Mouse (Mus musculus) C2C12 (cell line): ENCODE results near the gene Adamts20. TPM values are rescaled to one million over a fixed set of nuclear protein-coding genes. Genes with fewer than 3 reads are reported as not detected.

Experiments used
- H3K27me3 ChIP-seq: one replicate; pipeline ENCODE4 v1.6.1; 2011; ENCODE audit not compliant: control insufficient read depth, insufficient read depth, insufficient read length
- H3K36me3 ChIP-seq: one replicate; pipeline ENCODE4 v1.6.1; 2011; ENCODE audit not compliant: control insufficient read depth, insufficient read depth
- H3K4me3 ChIP-seq: one replicate; pipeline ENCODE4 v1.5.1; 2011; ENCODE audit warnings: mild to moderate bottlenecking, control low read depth; ENCODE audit not compliant: poor library complexity, insufficient read depth, severe bottlenecking
- H3K79me2 ChIP-seq: one replicate; pipeline ENCODE4 v1.6.1; 2011; ENCODE audit not compliant: control insufficient read depth, insufficient read depth
- H3K79me3 ChIP-seq: one replicate; pipeline ENCODE4 v1.6.1; 2011; ENCODE audit warnings: low read depth, control low read depth
- H3ac ChIP-seq: one replicate; pipeline ENCODE3; 2011; ENCODE audit warnings: low read depth; ENCODE audit not compliant: control insufficient read depth, insufficient read length
- CEBPB ChIP-seq: IDR thresholded peaks from one replicate; pipeline ENCODE4 v1.6.1; 2011; ENCODE audit warnings: low read depth, mild to moderate bottlenecking, control low read depth, moderate library complexity
- CTCF ChIP-seq: IDR thresholded peaks from one replicate; pipeline ENCODE4 v1.5.1; 2011; ENCODE audit not compliant: control insufficient read depth, insufficient read depth, insufficient read length
- FOSL1 ChIP-seq: IDR thresholded peaks from one replicate; pipeline ENCODE4 v1.8.0; 2011; ENCODE audit warnings: mild to moderate bottlenecking, low read length; ENCODE audit not compliant: poor library complexity, insufficient read depth, severe bottlenecking
- MAX ChIP-seq: IDR thresholded peaks from one replicate; pipeline ENCODE4 v1.6.1; 2011; ENCODE audit warnings: mild to moderate bottlenecking, control low read depth
- MYOD1 ChIP-seq: IDR thresholded peaks from one replicate; pipeline ENCODE4 v1.6.1; 2011; ENCODE audit warnings: low read depth; ENCODE audit not compliant: control insufficient read depth, insufficient read length
- MYOG ChIP-seq: IDR thresholded peaks from one replicate; pipeline ENCODE4 v1.6.1; 2011; ENCODE audit not compliant: control insufficient read depth, insufficient read length; ENCODE audit errors: extremely low read depth
- USF1 ChIP-seq: IDR thresholded peaks from one replicate; pipeline ENCODE4 v1.6.1; 2011; ENCODE audit warnings: low read depth, mild to moderate bottlenecking, control low read depth, moderate library complexity
- polyA plus RNA-seq: library from polyadenylated mRNA; unstranded; fragments of >200 nt; fragmentation: generic; extraction: Trizol; gene quantifications from one replicate; pipeline ENCODE4 v1.2.1, GENCODE M21; 2012; ENCODE audit warnings: missing spikeins

The Adamts20 gene
- polyA plus RNA-seq, 1 experiment, result not detected

DNA sequence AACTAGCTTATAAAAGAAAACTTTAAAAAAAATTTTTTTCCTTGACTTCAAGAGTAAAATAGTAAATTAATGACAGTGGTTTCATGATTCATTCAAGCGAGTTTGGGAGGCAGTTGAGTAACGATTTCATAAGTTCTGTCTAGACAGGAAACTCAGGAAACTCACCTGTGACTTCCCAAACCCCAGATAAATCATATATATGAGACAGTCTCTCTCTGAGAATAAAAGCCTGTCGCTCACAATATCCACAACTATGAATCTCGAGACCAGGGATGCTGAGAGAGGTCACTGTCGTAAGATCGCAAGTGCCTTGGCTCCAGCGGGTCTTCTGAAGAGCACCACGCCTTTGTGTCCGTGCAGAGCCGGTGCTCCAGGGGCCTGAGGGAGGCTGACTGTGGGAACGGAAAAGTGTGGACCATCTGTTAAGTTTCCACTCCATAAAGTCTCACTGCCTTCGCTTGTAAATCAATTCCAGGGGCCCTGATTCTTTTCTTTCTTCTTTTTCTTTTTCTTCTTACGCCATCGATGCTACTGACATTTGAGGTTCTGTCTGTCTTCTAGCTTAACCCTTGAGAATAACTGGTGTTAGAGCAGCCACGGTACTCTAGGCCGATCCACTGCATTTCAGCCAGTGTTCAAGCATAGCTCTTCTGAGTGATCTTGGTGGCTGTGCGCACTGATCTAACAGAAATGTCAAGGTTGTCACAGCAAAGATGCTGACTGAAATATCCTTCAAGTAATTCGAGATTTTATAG is 7.4 kb downstream of the Adamts20 start:
- H3K4me3 ChIP-seq, result no peak overlapping the region
- no peaks in the 10 kb centered on the region for H3K79me2 ChIP-seq
- TF ChIP-seq FOSL1, result no peak
- TF ChIP-seq MAX, result no peak
- TF ChIP-seq CEBPB, result no peak
- TF ChIP-seq MYOG, result no peak
- TF ChIP-seq MYOD1, result no peak
- no peak for TF ChIP-seq USF1
- no peak for TF ChIP-seq CTCF
- no peak overlapping the region for H3ac ChIP-seq
- H3K36me3 ChIP-seq, result no peaks in the 10 kb centered on the region
- H3K27me3 ChIP-seq, result no peaks in the 10 kb centered on the region
- H3K79me3 ChIP-seq, result no peaks in the 10 kb centered on the region

DNA sequence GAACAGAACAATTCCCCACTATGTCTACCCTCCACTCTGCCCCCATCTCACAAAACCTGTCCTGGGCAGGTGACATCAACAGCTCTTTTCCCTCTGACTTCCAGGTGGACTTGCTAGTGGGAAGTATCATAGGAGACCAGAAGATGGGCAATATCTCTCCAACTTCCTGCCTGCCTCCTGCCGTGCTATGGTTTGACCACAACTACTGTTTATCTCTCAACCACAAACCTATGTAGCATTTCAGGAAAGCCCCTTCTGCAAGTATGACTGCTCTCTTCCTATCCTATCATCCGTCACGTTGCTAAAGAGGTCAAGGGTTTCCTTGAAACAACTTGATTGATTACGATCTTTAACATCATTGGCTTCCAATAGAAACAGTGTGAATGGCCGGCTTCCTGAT is 12.4 kb downstream of the Adamts20 start:
- H3K79me3 ChIP-seq, result no peaks in the 10 kb centered on the region
- H3K4me3 ChIP-seq, result no peak overlapping the region
- no peaks in the 10 kb centered on the region for H3K79me2 ChIP-seq
- H3K36me3 ChIP-seq, result no peaks in the 10 kb centered on the region
- H3ac ChIP-seq, result no peak overlapping the region
- TF ChIP-seq MAX (no peak), FOSL1 (no peak)
- H3K27me3 ChIP-seq, result no peaks in the 10 kb centered on the region

DNA sequence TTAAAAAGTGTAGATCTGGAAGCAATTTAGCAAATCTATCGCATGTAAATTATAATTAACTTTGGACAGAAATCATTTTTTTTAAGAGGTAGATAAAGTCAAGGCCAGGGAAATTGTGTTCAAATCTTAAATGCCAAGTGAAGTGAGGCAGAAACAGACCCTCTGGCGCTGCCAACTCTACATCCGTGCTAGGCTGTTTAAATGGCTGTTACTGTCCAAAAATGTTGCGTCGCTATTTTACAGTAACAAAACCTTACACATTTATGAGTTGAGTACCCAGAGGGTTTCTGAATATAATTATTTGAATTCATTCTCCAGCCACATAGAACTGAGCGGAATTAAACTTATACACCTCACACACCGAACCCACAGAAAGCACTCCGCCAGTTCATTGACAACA is 13.6 kb downstream of the Adamts20 start:
- Histone ChIP-seq H3K79me2 (no peaks in the 10 kb centered on the region), H3ac (no peak overlapping the region), H3K4me3 (no peak overlapping the region), H3K36me3 (no peaks in the 10 kb centered on the region), H3K27me3 (no peaks in the 10 kb centered on the region), H3K79me3 (no peaks in the 10 kb centered on the region)
- TF ChIP-seq MYOD1 (no peak), USF1 (no peak), CEBPB (no peak), MAX (no peak), FOSL1 (no peak), CTCF (no peak), MYOG (no peak)

DNA sequence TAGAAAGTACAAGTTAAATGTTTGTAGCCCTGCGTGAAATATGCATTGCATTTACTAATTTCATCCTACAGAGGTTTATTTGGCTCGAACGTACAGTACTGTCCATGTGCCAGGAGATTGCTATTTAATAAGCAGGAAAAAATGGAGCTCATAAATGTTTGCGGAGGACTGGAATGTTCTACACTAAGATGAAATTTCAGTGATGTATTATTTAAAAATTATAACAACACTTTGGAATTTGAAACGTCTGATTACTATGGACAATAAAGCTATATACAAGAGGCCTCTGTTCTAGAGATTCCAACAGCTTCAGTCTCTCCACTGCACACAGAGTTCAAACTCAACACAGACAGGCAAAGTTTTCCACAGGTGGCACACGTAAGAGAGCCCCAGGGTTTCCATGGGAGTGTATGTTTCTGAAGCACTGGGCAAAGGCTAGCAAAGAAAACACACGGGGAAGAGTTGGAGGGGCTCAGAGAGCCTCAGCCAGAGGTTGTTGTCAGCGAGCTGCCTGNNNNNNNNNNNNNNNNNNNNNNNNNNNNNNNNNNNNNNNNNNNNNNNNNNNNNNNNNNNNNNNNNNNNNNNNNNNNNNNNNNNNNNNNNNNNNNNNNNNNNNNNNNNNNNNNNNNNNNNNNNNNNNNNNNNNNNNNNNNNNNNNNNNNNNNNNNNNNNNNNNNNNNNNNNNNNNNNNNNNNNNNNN is 20.6 kb downstream of the Adamts20 start:
- H3K36me3 ChIP-seq, result no peaks in the 10 kb centered on the region
- no peaks in the 10 kb centered on the region for H3K27me3 ChIP-seq
- H3ac ChIP-seq, result no peak overlapping the region
- no peaks in the 10 kb centered on the region for H3K79me2 ChIP-seq
- no peaks in the 10 kb centered on the region for H3K79me3 ChIP-seq
- H3K4me3 ChIP-seq, result no peak overlapping the region
- TF ChIP-seq CTCF, result no peak
- no peak for TF ChIP-seq MAX
- TF ChIP-seq CEBPB, result no peak
- no peak for TF ChIP-seq MYOG
- TF ChIP-seq MYOD1, result no peak
- TF ChIP-seq FOSL1, result no peak
- TF ChIP-seq USF1, result no peak

DNA sequence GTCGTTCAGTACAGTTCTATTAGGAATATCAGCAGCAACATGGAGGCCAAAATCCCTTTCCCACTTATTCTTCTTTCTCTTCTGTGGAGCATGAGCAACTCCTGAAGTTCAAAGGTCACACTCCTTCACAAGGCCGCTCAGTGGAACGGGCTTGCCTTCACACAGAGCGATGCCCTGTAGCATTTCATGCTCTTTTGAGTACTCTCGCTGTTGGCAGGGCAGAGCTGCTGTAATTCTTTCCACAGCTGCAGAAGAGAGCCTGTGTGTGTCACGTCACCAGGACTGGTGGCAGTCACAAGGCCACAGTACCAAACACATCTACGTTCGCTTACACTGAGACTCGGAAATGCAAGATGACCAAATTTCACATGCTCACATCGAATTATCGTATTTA is 21.2 kb downstream of the Adamts20 start:
- TF ChIP-seq USF1 (no peak), CEBPB (no peak), MAX (no peak), MYOG (no peak), MYOD1 (no peak), CTCF (no peak)
- Histone ChIP-seq H3ac (no peak overlapping the region), H3K79me3 (no peaks in the 10 kb centered on the region), H3K79me2 (no peaks in the 10 kb centered on the region), H3K36me3 (no peaks in the 10 kb centered on the region), H3K4me3 (no peak overlapping the region), H3K27me3 (no peaks in the 10 kb centered on the region)

DNA sequence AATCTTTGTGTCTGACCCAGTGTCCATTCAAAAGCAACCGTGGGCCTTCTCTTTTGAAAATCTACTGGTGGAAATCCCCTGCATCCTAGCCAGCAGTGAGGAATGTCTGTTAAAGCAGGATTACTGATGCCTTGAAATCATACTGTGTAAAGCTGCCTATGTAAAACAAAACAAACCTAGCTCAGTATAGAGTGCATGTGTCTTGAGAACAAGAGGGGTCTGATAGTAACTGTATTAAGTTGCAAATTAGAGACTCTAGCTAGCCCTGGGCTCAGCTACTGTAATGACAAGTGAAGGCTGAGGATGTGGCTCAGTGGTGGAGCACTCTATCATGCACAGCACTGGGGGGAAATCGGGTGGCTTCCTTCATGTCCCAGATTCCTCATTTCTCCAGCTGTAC is 22.2 kb downstream of the Adamts20 start:
- H3ac ChIP-seq, result no peak overlapping the region
- no peaks in the 10 kb centered on the region for H3K36me3 ChIP-seq
- H3K27me3 ChIP-seq, result no peaks in the 10 kb centered on the region
- no peaks in the 10 kb centered on the region for H3K79me2 ChIP-seq
- no peaks in the 10 kb centered on the region for H3K79me3 ChIP-seq
- H3K4me3 ChIP-seq, result no peak overlapping the region
- no peak for TF ChIP-seq MYOD1
- no peak for TF ChIP-seq USF1
- no peak for TF ChIP-seq MAX
- TF ChIP-seq FOSL1, result no peak
- TF ChIP-seq CTCF, result no peak
- no peak for TF ChIP-seq CEBPB
- no peak for TF ChIP-seq MYOG
